Mouse (Mus musculus) testis, adult 2 months (tissue): ENCODE measurements around the gene Strn4. TPM values are rescaled to one million over a fixed set of nuclear protein-coding genes. Genes with fewer than 3 reads are reported as not detected.

Source experiments
- H3K27ac ChIP-seq: fragments of 200-500 bp; 2 replicates; pipeline ENCODE4 v1.5.1; 2012; ENCODE audit warnings: low read depth, low read length; ENCODE audit not compliant: control insufficient read depth, insufficient read depth
- H3K27me3 ChIP-seq: fragments of 200-500 bp; 2 replicates; pipeline ENCODE4 v1.6.1; 2012; ENCODE audit warnings: mild to moderate bottlenecking, low read length, moderate library complexity; ENCODE audit not compliant: control insufficient read depth, insufficient read depth
- H3K36me3 ChIP-seq: fragments of 200-500 bp; 2 replicates; pipeline ENCODE4 v1.6.1; 2012; ENCODE audit warnings: mild to moderate bottlenecking, low read length; ENCODE audit not compliant: control insufficient read depth, insufficient read depth
- H3K4me1 ChIP-seq: fragments of 200-500 bp; 2 replicates; pipeline ENCODE4 v1.6.1; 2012; ENCODE audit warnings: low read length; ENCODE audit not compliant: control insufficient read depth, insufficient read depth
- H3K4me3 ChIP-seq: fragments of 200-500 bp; 2 replicates; pipeline ENCODE4 v1.5.1; 2012; ENCODE audit warnings: low read depth, mild to moderate bottlenecking, low read length, moderate library complexity, mixed read lengths; ENCODE audit not compliant: control insufficient read depth
- CTCF ChIP-seq: fragments of 200-500 bp; IDR thresholded peaks from 2 replicates; pipeline ENCODE4 v1.5.1; 2012; ENCODE audit warnings: low read depth, mild to moderate bottlenecking, inconsistent platforms, low read length, moderate library complexity; ENCODE audit not compliant: control insufficient read depth, insufficient read depth, insufficient replicate concordance
- POLR2A ChIP-seq: fragments of 200-500 bp; IDR thresholded peaks from 2 replicates; pipeline ENCODE4 v1.6.1; 2012; ENCODE audit warnings: low read depth, mild to moderate bottlenecking, inconsistent platforms, low read length, moderate library complexity; ENCODE audit not compliant: control insufficient read depth
- polyA plus RNA-seq: library from polyadenylated mRNA; depleted of rRNA; stranded (reverse); fragments of >200 nt; gene quantifications from 2 replicates; pipeline ENCODE4 v1.2.3, GENCODE M21; 2012

The Strn4 gene
- polyA plus RNA-seq, 1 experiment: 130 TPM

- H3K27ac ChIP-seq: no peak overlapping the region
- no peaks in the 10 kb centered on the region for H3K36me3 ChIP-seq
- TF ChIP-seq POLR2A (no peak), CTCF (no peak)
- H3K27me3 ChIP-seq: no peaks in the 10 kb centered on the region
- peak overlapping the region; percentile 87 for H3K4me3 ChIP-seq
- H3K4me1 ChIP-seq: peaks cover 20% of the 10 kb centered on the region
Observed at GRCm38 (mm10) chr7:16873392-16873791, 57.7 kb downstream of the Strn4 start.

GRCm38 (mm10) chr7:16874190-16874589 lies 58.5 kb downstream of the Strn4 start:
- peak overlapping the region; percentile 84 for H3K4me3 ChIP-seq
- no peaks in the 10 kb centered on the region for H3K27me3 ChIP-seq
- peak overlapping the region; percentile 85 for H3K27ac ChIP-seq
- H3K4me1 ChIP-seq: peaks cover 20% of the 10 kb centered on the region
- H3K36me3 ChIP-seq: no peaks in the 10 kb centered on the region
- TF ChIP-seq POLR2A: peak; percentile 45; the same call in 1 of the 2 replicates
- TF ChIP-seq CTCF: peak; percentile 91; the same call in 1 of the 2 replicates

GRCm38 (mm10) chr7:16874756-16875309 lies 59.1 kb downstream of the Strn4 start:
- Histone ChIP-seq H3K27ac (peak overlapping the region; percentile 85), H3K4me1 (peaks cover 13% of the 10 kb centered on the region), H3K27me3 (no peaks in the 10 kb centered on the region), H3K36me3 (no peaks in the 10 kb centered on the region), H3K4me3 (peak overlapping the region; percentile 84)
- TF ChIP-seq POLR2A (peak; percentile 66), CTCF (no peak)

- H3K27ac ChIP-seq: peak within 1 kb of the TSS; percentile 85
- H3K4me3 ChIP-seq: peak within 1 kb of the TSS; percentile 88
- no peaks in the 10 kb centered on the region for H3K27me3 ChIP-seq
- H3K4me1 ChIP-seq: peaks cover 11% of the 10 kb centered on the region
- TF ChIP-seq CTCF (no peak), POLR2A (no peak)
- no peaks in the 10 kb centered on the region for H3K36me3 ChIP-seq
Observed at GRCm38 (mm10) chr7:16875310-16875325, 59.4 kb downstream of the Strn4 start, which contains the start of gene Dact3. Gene Dact3, plus strand, starts transcription at chr7:16875317.

- no peaks in the 10 kb centered on the region for H3K27me3 ChIP-seq
- peak overlapping the region; percentile 88 for H3K4me3 ChIP-seq
- TF ChIP-seq POLR2A (no peak), CTCF (no peak)
- H3K27ac ChIP-seq: no peak overlapping the region
- no peaks in the 10 kb centered on the region for H3K36me3 ChIP-seq
- peaks cover 11% of the 10 kb centered on the region for H3K4me1 ChIP-seq
Observed at GRCm38 (mm10) chr7:16875326-16875725, 59.6 kb downstream of the Strn4 start.

DNA sequence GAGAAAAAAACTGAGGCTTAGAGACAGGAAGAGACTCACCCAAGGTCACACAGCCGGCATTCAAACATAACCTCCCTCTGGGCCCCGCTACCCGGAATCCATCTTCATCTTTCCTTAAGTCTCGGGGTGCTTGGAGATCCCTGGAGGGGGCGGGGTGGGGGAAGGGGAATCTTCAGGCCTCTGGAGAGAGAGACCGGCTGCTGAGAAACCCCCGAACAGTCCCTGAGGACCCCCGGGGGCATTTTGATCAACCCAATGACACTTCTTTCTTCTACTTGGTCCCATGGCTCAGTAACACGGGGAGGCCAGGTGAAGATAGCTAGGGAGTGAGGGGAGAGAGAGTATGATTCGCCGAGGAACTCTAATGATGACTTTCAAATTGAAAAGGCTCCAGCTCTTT lies 60.3 kb downstream of the Strn4 start:
- TF ChIP-seq CTCF (no peak), POLR2A (no peak)
- no peaks in the 10 kb centered on the region for H3K27me3 ChIP-seq
- H3K4me1 ChIP-seq: peaks cover 13% of the 10 kb centered on the region
- no peaks in the 10 kb centered on the region for H3K36me3 ChIP-seq
- peak overlapping the region; percentile 88 for H3K4me3 ChIP-seq
- H3K27ac ChIP-seq: no peak overlapping the region; the same call in 1 of the 2 replicates

DNA sequence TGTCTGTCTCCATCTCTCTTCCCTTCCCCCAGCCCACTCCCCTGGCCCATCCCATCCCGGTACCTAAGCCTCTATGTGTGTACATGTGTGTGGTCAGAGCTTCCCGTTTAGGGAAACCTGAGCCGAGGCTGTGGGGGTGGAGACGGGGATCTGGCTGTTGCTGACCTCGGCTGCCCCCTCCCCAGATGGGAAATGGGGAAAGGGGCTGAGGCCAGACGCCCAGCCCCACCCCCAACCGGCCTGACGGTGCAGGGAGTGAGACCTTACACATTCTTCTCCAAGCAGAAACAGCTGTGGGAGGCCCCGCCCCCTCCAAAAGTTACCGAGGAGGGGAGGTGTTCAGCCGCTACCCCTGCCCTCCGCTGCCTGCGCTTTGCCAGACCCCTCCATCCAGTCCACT lies 60.9 kb downstream of the Strn4 start:
- H3K4me1 ChIP-seq: peaks cover 14% of the 10 kb centered on the region
- TF ChIP-seq POLR2A (no peak), CTCF (no peak)
- peak overlapping the region; percentile 72 for H3K27ac ChIP-seq
- peak overlapping the region; percentile 88 for H3K4me3 ChIP-seq
- H3K36me3 ChIP-seq: no peaks in the 10 kb centered on the region
- H3K27me3 ChIP-seq: no peaks in the 10 kb centered on the region

DNA sequence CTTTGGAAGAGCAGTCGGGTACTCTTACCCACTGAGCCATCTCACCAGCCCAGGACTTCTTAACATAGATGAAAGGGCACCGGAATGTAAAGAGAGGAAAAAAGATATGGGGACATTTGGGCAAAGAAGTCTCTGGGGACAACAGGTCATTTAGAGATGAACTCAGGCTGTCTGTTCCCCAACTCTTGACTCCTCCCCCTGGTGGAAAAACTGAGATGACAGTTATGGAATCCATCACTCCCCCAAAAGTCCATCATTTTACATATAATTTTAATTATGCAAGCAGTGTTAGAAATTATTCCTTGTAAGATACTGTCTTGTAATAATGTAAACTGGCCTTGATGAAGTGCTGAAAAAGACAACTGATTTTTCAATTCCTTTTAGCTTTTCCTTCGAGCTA lies 62.0 kb downstream of the Strn4 start:
- Histone ChIP-seq H3K4me1 (peaks cover 14% of the 10 kb centered on the region), H3K27ac (no peak overlapping the region), H3K36me3 (no peaks in the 10 kb centered on the region), H3K27me3 (no peaks in the 10 kb centered on the region), H3K4me3 (no peak overlapping the region)
- TF ChIP-seq POLR2A: no peak
- no peak for TF ChIP-seq CTCF
